Mouse (Mus musculus) kidney, postnatal 25 days (tissue): ENCODE data around the gene Arhgef2.

Experiments used
- DNase-seq, 2 experiments: peaks; one replicate each; pipeline ENCODE4 v3.0.0; 2021; ENCODE audit warnings: mixed read lengths in 2 of 2

Arhgef2 gene

DNA sequence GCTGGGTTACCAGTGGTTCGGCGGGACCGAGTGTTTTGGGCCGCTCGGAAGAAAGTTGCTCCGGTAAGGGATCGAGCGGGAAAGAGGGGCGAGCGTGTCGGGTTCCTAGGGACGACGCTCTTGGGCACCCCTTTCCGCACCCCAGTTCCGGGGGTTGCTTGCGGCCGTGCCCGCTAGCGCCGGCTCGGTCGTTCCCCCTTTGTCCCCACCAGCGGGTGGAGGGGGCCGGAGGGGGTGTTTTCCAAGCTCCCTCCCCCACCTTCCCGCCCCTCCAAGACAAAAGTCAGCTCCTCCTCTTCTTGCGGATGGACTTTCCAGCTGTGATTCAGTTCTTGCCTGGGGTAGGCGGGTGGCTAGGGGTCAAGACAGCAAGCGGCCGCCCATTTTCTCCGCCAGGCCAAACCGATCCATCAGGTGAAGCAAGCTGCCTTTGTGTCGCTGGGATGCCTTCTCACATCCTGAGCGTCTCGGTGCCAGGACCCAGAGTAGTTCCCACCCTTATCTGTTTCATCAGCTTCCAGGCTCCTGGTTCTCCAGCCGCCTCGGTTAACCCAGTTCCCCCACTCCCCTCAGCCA is 15.9 kb downstream of the Arhgef2 start:
- DNase-seq: peak; percentile 79 to 92

DNA sequence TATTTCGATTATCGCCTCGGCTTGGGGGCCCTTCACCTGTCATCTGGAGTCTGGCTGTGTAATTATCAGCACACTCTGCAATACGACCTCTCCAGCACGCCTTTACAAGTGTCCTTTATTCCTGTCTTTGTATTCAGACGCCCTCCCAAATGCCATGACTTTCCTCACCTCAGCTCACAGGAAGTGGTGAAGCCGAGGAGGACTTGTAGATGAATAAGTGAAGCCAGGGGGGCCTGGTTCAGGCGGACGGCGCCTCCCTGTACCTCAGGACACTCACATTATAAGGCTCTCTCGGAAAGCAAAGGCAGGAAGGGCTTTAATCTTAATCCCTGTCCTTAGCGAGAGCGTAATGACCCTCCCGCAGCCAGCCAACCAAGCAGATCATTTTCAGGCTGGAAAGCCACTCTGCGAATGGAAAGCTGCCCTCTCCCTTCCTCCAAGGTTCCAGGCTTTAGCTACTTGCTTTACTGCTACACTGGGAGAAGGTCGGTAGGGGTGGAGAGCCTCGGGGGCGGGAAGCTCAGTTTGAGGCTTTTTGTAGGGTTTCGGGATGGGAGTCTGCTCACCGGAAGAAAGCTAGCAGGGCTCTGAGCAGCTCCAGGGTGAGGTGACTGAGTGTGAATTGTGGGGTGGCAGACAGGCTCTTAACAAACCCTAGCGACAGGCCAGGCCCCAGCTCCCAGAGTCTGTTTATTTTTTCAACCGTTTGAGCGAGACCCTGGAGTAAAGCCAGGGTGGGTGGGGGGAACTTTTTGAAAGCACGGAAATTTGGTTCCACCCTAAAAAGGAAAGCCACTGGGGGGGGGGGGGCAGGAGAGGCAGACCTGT is 16.6 kb downstream of the Arhgef2 start:
- DNase-seq: peak; percentile 75 to 76

DNA sequence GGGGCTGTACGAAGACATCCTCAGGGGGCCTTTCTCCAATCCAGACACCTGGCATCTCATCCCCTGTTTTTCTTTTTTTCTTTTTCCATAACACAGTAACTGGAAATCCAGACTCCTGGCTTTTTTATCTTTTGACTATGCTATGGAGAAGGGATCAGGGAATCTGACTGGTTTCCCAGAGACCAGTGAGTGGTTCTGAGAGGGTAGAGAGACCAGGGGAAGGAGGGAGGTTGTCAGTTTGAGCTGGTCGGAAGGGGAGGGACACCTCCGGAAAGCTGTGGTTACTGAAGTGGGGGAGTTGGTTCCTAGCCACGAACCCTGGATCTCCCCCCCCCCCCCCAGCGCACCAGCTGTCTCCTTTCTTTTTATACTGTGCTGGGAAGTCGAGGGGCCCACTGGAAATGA is 17.2 kb downstream of the Arhgef2 start:
- DNase-seq: peak; percentile 35 to 70

DNA sequence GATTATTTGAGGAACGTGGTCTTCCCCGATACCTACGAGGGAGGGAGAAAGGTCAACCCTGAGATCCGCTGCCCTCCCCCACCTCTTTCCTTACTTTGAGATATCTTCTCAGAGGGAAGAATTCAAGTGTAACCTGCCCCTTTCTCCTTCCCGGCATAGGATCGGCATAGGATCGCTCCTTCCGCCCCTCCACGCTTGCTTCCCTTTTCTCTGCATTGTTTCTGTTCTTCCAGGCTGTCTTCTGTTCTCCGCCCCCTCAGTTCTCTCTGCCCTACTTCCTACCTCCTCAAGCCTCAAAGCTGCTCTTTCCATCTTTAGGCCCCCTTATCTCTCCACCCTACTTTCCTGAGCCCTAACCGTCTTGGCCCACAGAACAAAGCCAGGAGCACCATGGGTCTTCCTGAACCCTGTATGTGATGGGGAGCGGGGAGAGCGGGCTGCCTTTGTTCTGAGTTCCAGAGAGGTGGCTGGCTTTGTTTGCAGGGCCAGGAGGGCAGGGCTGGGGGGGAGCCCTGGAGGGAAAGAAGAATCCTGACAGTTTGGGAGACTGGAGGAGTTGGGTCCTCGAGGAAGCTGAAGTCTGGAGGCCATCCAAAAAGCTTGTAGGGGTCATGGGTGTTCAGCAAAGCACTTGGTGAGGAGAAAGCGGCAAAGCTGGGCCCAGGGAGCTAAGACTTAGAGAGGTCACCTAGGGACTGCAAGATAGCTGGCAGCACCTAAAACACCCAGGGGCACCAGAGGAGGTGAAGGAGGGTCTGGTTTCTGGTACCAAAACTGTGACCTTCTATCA is 17.8 kb downstream of the Arhgef2 start:
- peak; percentile 54 to 64 for DNase-seq

DNA sequence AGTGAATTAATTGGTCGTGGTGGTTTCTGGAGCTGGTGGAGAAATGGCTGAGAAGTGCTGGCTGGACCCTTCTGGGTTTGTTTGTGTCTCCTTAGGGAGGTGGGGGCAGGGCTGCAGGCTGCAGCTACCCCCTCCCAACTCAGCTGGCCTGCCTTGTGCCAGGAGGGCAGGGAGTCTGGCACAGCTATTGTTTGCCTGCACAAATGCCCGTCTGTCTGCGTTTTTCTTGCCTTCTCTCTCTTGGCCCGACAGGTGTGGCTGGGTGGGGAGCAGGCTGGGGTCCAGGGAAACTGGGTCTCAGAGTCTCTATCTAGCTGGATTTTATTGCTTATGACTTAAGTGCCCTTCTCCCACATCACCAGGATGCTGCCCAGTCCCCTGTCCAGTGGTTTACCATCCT is 18.6 kb downstream of the Arhgef2 start:
- DNase-seq: no peak

DNA sequence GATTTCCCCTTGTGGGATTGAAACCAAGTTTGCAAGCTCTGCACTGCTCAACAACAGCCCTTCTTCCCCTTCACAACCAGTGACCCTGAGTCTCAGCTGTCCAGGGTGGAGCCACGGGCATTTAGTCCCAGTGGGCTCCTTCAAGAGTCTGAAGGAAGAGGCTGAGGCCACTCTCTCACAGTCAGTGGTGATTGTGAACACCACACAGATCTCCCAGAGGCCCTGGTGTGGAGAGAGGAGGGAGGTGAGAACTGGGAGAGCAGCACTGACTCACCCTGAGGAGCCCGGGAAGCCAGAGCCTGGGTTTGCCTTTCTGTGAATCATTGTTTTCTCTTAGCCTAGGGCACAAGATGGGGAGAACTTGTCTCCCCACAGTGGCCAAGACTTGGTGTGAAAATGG is 19.2 kb downstream of the Arhgef2 start:
- DNase-seq: no peak

DNA sequence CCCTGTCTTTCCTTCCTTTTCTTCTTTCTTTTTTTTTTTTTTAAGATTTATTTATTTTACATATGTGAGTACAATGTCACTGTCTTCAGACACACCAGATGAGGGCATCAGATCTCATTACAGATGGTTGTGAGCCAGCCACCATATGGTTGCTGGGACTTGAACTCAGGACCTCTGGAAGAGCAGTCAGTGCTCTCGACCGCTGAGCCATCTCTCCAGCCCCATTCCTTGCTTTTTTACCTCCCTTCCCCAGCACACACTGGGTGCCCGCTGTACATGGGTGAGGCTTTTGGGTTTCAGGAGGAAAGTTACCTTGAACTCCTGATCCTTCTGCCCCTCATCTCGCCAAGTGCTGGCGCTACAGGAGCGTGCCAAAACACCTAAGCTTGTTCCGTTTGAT is 19.8 kb downstream of the Arhgef2 start:
- DNase-seq: no peak

DNA sequence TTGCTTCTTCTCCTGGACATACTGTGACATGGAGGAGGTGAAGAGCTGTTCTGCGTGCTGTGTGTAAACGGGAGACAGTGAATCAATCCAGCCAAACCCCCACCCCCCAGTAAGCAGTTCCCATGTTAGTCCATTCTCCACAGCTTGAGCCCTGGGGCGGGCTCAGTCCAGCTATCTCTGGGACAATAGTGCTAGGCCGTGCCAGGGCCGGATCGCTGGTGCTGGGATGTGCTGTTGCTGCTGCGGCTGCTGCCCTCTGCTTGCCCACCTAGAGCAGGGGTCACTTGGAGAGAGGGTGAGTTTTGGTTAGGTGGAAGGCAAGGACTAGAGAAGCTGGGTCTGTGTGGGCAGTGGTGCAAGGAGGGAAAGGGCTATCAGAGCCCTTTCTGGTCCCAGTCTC is 20.6 kb downstream of the Arhgef2 start:
- peak; percentile 35 to 63 for DNase-seq

DNA sequence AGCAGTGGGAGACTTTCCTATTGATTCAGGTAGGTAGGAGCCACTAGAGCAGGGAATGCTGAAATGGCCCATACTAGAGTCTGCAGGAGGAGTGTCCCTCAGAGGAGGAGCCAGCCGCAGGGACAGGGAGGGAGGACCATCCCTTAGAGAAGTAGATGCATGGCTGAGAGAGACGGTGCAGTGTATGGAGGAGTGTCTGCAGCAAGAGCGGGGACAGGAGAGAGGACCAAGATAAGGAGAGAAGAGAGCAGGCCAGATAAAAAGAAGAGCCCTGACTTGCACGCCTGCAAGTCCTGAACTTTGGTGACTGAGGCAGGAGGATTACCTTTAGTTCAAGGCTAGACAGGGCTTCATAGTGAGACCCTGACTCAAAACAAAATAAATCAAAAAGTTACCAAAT is 21.3 kb downstream of the Arhgef2 start:
- peak in 1 of 2 experiments; percentile 27 for DNase-seq

DNA sequence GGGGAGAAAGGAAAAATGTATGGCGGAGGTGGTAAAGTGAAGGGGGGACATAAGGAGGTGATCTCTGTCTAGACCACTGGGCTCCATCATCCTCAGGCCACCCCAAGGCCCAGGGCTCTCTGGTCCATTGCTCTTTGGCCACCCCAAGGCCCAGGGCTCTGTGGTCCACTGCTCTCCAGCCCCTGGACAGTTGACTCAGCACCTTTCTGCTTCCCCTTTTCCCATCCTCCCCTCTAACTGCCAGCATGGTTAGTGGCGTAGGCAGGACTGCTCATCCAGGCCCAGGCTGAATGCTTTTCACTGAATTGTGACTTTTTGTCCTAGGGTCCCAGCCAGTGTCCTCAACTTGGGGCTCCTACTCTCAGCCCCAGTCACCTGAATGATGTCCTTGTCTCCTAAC is 21.8 kb downstream of the Arhgef2 start:
- peak; percentile 75 to 92 for DNase-seq

DNA sequence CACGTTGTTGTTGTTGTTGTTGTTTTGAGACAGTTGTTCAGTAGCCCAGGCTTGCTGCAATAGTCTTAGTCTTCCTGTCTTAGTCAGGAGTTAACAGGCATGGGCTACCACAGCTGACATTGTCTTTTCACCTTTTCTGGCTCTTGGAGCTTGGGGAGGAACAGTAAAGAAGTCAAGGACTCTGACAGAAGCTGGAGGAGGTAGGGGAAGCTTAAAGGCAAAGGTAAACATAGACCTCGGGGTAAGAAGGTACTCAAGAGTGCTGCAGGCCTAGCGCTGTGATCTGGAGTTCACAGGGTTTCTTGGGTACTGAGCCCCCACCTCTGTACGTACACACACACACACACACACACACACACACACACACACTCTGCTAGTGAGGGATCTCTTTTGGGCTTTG is 23.0 kb downstream of the Arhgef2 start:
- DNase-seq: no peak

DNA sequence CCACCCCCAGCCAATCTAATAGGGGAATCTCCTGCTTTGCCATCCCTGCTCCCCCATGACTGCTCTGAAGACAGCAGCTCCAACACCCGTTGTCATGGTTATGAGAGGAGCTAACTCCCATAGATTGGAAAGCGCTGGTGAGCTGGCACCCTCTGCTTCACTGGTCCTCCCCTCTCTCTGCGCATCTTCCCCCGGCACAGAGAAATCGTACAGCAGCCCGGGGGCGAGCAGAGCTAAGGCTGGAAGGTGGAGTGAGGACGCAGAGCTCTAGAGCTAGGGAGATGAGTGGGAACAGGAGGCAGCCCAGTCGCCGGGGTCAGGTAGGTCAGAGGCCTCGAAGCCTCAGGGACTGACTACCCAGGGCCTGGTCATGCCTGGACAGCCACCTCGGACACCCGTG is 23.5 kb downstream of the Arhgef2 start:
- DNase-seq: no peak

DNA sequence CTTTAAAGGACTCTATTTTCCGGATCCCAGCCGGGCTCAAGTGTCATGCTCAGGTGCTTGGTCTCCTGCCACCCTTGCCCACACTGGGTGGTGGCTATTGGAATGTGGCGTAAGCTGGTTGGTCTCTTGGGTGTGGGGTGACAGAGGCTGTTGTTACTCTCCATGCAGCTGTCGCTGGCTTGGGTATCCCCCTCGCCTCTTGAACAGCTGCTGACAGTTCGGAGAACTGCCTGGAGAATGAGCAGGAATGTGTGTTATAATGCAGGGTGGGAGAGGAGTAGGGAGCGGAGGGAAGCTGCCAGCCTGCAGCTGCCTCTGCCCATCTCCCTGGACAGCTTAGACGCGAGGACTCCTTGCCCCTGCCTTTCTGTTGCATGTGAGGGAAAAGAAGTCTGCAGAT is 24.3 kb downstream of the Arhgef2 start:
- DNase-seq: no peak

DNA sequence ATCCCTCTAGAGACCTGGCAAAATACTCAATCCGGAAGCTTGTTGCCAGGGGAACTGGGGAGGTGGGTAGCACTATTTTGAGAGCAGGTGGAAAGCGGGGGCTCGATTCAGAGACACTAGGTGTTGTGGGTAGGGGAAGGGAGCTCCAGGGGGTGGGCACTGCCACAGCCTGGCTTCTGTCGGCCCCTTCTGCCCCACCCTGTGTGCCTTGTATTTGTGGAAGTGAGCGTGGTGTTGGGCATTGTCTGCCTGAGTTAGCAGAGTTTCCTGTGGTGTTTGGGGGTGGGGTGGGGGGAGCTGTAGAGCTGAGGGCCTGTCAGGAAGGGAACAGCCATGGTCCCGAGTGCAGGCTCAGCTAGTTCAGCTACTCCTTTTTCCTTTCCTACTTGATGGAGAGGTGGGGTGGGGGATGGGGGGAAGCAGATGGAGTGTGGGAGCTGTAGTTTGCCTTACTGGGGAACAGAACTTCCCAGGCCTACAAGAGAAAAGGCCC is 25.1 kb downstream of the Arhgef2 start:
- DNase-seq: peak; percentile 60 to 80

DNA sequence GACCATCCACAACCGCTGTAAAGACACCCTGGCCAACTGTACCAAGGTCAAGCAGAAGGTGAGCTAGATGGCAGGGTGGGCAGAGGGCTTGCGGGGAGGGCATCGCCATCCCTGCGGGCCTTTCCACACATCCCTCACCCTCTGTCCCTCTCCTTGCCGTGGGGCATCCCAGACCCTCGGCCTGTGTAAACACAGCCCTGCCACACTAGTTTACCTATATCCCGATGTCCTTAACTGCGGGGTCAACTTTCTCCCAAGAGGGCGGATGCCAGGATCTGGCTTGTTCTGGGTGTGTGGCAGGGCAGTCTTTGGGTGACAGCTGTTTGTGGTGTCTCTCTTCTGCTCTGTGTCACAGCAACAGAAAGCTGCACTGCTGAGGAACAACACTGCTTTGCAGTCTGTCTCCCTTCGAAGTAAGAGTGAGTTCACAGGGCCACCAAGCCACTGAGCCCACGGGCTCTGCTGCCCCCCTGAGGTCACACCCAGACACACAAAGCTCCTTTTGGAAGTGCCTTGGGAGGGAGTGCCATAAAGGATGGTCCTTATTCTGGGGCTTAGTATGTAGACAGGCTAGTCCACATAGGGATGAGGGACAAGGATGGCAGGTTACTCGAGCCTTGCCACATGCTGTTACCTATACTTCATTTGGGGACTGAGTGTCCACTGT is 26.3 kb downstream of the Arhgef2 start:
- peak; percentile 32 to 44 for DNase-seq

DNA sequence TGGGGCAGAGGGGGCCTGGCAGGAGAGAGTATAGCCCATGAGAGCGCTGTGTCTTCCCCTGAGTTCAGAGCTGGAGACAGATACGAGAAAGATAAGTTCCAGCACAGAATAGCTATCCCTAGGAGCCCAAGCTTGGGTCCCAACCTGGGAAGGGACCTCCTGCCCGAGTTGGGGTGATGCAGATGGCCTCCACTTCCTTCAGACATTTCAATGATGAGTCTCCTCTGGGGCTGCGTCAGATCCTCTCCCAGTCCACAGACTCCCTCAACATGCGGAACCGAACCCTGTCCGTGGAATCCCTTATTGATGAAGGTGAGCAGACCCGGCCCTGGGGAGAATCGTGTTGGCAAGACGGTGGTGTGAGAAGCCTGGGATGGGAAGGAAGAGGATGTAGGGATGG is 27.3 kb downstream of the Arhgef2 start:
- DNase-seq: no peak

DNA sequence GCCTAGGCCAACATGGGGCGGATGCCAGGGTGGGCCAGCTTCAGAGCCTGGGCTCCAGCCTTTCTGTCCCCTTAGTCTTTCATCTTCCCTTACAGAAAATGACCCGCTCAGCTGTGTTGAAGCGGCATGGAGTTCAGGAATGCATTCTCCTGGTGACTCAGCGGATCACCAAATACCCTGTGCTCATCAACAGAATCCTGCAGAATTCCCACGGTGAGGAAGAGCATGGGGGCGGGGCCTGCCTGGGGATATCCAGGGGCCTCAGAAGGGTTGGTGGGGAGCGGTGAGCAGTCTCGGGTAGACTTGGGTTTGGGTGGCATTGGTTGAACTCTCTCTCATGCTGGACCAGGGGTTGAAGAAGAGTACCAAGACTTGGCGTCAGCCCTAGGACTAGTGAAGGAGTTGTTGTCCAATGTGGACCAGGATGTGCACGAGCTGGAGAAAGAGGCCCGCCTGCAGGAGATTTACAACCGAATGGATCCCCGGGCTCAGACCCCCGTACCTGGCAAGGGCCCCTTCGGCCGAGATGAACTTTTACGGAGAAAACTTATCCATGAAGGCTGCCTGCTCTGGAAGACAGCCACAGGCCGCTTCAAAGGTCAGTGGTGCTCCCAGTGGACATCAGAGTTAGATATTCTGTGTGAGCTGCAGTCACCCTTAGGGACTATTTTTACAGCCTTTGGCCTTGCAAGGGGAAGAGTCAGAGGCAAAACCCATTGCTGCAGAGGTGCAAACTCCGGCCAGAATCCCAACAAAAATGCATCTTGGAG is 29.9 kb downstream of the Arhgef2 start:
- DNase-seq: peak; percentile 62 to 64

DNA sequence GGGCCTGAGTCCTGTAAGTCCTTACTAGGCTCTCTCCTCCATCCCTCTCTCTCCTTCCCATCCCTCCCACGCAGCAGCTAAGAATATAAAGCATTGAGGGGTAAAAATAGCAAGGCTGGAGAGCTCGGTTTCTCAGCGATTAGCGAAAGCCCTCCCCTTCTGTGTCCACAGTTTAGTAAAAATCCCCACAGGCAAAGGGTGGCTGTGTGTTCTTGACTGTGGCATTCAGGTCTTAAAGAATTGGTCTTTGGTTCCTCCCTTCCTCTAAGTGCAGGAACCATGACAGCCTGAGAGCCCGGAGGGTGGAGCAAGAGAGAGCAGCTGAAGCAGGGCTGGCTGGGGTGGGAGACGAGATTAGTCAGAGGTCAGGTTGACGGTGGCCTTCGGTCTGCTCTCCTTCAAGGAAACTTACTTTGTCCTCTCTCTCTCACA is 30.8 kb downstream of the Arhgef2 start:
- peak in 1 of 2 experiments; percentile 40 for DNase-seq

DNA sequence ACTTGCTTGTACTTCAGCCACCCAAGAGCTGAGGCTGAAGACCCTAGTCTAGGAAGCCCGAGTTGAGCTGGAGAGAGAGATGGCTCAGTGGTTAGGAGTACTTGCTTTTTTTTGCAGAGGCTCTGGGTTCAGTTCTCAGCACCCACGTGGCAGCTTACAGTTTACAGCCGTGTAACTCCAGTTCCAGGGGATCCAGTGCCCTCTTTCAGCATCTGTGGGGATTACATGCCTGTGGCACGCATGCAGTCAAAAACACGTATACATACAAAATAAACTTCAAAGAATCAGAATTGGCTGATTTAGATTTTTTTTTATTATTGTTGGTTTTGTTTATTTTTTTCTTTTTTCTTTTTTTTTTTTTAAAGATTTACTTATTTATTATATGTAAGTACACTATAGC is 31.4 kb downstream of the Arhgef2 start:
- DNase-seq: no peak

DNA sequence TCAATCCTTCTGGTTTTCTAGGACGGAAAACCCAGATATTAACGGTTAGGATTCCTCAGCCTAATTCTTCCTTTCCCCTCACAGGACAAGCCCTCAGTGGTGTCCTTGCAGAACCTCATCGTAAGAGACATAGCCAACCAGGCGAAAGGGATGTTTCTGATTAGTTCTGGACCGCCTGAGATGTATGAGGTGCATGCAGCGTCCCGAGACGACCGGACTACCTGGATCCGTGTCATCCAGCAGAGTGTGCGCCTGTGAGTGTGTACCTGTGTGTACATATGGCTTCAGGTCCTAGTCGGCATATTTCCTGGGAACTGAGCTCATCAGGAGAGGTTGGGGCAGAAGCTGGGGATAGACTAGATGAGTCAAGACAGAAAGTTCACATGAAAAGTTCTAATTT is 33.5 kb downstream of the Arhgef2 start:
- no peak for DNase-seq

DNA sequence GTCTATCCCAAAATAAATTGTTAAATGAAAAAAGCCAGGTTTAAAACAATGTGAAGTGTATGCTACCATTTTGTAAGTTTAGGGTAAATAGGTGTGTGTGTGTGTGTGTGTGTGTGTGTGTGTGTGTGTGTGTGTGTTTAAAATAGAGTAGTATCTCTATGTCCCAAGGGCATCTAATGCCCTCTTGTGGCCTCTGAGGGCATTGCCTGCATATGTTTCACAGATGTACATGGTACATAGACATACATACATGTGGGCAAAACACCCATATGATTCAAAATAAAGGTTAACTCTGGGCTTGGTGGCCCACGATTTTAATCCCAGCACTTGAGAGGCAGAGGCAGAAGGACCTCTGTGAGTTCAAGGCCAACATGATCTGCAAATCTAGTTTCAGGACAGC is 34.9 kb downstream of the Arhgef2 start:
- DNase-seq: peak; percentile 75 to 85

DNA sequence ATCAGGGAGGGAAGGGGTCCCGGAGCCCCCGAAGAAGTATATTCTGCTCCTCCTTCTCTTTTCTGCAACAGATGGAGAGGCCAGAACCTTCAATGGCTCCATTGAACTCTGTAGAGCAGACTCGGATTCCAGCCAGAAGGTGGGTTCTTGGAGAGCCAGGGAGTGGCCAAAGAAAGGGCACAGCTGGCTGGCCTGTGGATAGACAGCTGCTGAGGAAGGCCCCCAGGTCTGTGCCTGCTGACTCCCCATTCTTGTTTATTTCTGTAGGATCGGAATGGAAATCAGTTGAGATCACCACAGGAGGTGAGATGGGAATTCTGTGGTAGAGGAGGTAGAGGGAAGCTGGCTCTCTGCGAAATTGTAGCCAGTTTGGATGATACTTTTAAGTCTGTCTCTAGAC is 37.3 kb downstream of the Arhgef2 start:
- no peak for DNase-seq
